Mouse (Mus musculus): ENCODE data around the gene Olfr1183. TPM values are rescaled to one million over a fixed set of nuclear protein-coding genes. Genes with fewer than 3 reads are reported as not detected.
"Not testable (repeated sequence)": the region's sequence is repeated elsewhere in the genome, so short reads cannot be mapped to it uniquely, and the experiment has no call there.

The Olfr1183 gene
- polyA plus RNA-seq (2017; shearing (Covaris generic)) = not detected

DNA sequence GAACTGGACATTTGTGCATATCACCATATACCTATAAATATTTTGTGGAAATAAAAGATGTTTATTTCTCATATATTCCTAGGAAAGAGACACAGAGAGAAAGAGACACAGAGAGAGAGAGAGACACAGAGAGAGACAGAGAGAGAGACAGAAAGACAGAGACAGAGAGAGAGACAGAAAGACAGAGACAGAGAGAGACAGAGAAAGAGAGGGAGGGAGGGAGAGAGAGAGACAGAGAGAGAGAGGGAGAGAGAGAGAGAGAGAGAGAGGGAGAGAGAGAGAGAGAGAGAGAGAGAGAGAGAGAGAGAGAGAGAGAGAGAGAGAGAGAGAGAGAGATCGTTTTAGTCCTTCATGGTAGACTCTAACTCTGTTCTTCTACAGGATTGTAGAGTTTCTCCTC, at the start of gene Olfr1183:
Gene Olfr1183 (plus strand): TSS at position 301 of the 400 bp plus-strand sequence.
- ATAC-seq = not testable (repeated sequence)

DNA sequence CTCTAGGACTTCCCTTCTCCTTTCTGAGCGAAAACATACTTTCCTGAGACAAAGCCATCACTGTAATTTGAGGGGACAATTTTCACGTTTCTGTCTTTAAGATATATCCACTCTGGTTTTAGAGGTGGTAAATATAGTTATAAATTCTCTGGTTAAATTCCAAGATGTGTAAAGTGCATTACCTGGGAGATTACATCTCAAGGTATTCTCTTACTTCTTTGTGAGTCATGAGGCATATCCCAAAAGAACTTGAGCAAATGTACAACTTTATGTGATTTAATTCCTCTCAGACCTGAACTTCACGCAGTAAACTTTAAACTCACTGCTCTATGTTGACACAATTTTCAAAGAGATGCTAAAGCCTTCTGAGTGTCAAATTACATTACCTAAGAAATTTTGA, 48.3 kb upstream of the Olfr1183 start, which contains the start of gene Olfr1179:
Gene Olfr1179 (minus strand): TSS at position 101 of the 400 bp plus-strand sequence.
- ATAC-seq = no peak

DNA sequence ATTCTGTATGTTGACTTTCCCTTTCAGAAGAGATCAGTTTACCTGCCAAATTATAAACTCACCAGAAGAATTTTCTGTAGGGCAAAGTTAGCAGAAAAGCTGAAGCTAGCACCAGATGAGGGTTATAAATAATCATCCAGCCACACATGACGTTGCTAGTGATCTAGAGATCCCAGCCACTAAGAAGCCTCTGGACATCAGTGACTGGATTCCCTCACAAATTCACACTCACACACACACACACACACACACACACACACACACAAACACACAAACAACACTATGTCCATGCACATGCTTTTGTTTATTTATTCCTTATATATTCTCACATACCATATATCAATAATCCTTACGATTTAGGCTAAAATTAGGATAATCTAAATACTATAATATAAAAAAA, 35.6 kb upstream of the Olfr1183 start, which contains the start of gene Olfr1180:
Gene Olfr1180 (minus strand): TSS at position 101 of the 400 bp plus-strand sequence.
- no peak for ATAC-seq

DNA sequence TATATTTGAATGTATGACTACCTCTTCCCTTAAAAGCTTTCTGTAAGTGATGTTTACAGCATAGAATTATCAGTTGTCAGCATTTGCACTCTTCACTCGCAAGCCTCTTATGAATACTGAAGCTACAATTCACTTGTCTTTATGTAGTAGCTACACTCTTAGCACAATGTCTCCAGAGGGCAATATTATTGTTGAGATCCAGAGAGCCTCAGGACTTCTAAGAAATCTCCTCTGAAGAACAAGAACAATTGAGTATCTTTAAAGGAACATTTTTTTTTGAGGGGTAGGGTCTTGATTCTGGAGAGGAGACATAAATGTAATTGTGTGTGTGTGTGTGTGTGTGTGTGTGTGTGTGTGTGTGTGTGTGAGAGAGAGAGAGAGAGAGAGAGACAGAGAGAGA, 28.6 kb upstream of the Olfr1183 start, which contains the start of gene Olfr1181:
Gene Olfr1181 (minus strand): TSS at position 101 of the 400 bp plus-strand sequence.
- no peak for ATAC-seq

DNA sequence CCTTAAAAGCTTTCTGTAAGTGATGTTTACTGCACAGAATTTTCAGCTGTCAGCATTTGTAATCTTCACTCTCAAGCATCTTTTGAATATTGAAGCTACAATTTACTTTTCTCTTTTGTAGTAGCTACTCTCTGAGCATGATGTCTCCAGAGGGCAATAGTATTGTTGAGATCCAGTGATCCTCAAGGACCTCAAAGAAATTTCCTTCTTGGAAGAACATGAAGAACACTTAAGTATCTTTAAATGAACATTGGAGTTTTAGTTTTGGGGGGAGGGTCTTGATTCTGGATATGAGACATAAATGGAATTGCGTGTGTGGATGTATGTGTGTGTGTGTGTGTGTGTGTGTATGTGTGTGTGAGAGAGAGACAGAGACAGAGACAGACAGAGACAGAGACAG, 5.6 kb upstream of the Olfr1183 start, which contains the start of gene Gm13757:
Gene Gm13757 (minus strand): TSS at position 101 of the 400 bp plus-strand sequence.
- no peak for ATAC-seq

DNA sequence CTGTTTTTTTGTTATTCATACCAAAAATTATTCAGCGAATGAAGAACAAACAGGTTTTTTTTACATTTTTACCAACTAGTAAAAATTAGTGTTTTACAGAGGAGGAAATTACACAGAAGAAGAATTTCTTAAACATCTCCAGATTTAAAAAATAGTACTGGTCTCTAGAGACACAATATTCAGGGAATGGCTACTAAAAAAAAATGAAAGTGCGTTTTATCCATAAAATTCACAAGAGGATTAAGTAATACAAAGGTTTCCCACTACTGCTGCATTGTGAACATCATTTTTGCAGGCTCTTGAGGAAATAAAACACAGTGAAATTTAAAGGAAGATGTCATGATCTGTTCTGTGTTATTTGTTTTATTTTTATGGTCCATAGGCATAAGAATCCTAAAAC, 28.6 kb downstream of the Olfr1183 start, which contains the start of gene Olfr1184:
Gene Olfr1184 (plus strand): TSS at position 301 of the 400 bp plus-strand sequence.
- ATAC-seq = no peak

DNA sequence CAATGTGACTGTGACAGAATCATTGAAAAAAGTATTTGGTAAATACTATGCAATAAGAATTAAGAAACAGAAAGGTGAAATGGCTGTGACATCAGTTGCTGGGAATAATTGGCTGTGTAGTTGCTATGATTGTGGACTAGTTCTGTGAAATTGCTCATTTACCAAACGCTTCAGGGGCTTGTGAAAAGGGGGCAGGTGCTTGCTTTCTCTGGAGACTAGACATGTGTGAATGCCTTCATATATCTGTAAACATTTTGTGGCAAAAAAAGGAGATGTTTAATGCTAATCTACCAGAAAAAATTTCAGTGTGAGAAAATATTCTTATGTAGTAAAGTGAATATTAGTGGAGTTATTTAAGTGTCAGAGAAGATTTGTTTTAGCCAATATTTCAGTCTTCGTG, 38.4 kb downstream of the Olfr1183 start, which contains the start of gene Olfr1185-ps1:
Gene Olfr1185-ps1 (plus strand): TSS at position 301 of the 400 bp plus-strand sequence.
- no peak for ATAC-seq

DNA sequence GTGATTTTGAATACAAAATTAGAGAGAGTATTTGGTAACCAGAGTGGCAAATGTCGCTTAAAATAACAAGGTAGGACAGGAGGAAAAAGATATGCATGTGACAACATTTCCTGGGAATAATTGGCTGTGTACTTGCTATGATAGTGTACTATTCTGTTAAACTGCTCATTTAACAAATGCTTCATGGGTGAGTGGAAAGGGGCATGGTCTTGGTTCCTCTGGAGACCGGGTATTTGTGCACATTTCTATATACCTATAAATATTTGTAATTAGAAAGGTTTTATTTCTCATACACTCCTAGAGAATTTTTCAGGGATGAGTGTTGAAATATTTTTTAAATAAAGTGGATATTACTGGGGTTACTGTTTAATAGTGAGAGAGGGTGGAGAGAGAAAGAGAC, 63.6 kb downstream of the Olfr1183 start, which contains the start of gene Olfr1186:
Gene Olfr1186 (plus strand): TSS at position 301 of the 400 bp plus-strand sequence.
- no peak for ATAC-seq

Other genes starting within 250 kb of the Olfr1183 start
- under 1 TPM in 1 of 2 experiments, not detected in 1; 0.12 TPM for gene Olfr1170, start 226.5 kb upstream of the Olfr1183 start, polyA plus RNA-seq (2017; shearing (Covaris generic))
- gene Olfr1173, start 175.0 kb upstream of the Olfr1183 start, polyA plus RNA-seq (2017; shearing (Covaris generic)) = under 1 TPM in 1 of 2 experiments, not detected in 1; 0.11 TPM
- not detected for gene Olfr1174-ps, start 139.7 kb upstream of the Olfr1183 start, polyA plus RNA-seq (2017; shearing (Covaris generic))
- under 1 TPM in 1 of 2 experiments, not detected in 1; 0.20 TPM for gene Olfr1175-ps, start 127.7 kb upstream of the Olfr1183 start, polyA plus RNA-seq (2017; shearing (Covaris generic))
- not detected for gene Olfr1176, start 118.1 kb upstream of the Olfr1183 start, polyA plus RNA-seq (2017; shearing (Covaris generic))
- not detected for gene Olfr1177-ps, start 108.4 kb upstream of the Olfr1183 start, polyA plus RNA-seq (2017; shearing (Covaris generic))
- not detected for gene Olfr1178, start 67.8 kb upstream of the Olfr1183 start, polyA plus RNA-seq (2017; shearing (Covaris generic))
- not detected for gene Olfr1179, start 48.4 kb upstream of the Olfr1183 start, polyA plus RNA-seq (2017; shearing (Covaris generic))
- not detected for gene Olfr1180, start 35.7 kb upstream of the Olfr1183 start, polyA plus RNA-seq (2017; shearing (Covaris generic))
- not detected for gene Olfr1181, start 28.7 kb upstream of the Olfr1183 start, polyA plus RNA-seq (2017; shearing (Covaris generic))
- under 1 TPM in 1 of 2 experiments, not detected in 1; 0.21 TPM for gene Gm13757, start 5.7 kb upstream of the Olfr1183 start, polyA plus RNA-seq (2017; shearing (Covaris generic))
- not detected for gene Olfr1184, start 28.7 kb downstream of the Olfr1183 start, polyA plus RNA-seq (2017; shearing (Covaris generic))
- under 1 TPM in 1 of 2 experiments, not detected in 1; 0.16 TPM for gene Olfr1185-ps1, start 38.5 kb downstream of the Olfr1183 start, polyA plus RNA-seq (2017; shearing (Covaris generic))
- not detected for gene Olfr1186, start 63.7 kb downstream of the Olfr1183 start, polyA plus RNA-seq (2017; shearing (Covaris generic))
- not detected for gene Olfr1188, start 102.1 kb downstream of the Olfr1183 start, polyA plus RNA-seq (2017; shearing (Covaris generic))
- gene Olfr1189, start 131.6 kb downstream of the Olfr1183 start, polyA plus RNA-seq (2017; shearing (Covaris generic)) = not detected
- gene Olfr1191-ps1, start 185.7 kb downstream of the Olfr1183 start, polyA plus RNA-seq (2017; shearing (Covaris generic)) = not detected
- gene Olfr1192-ps1, start 193.6 kb downstream of the Olfr1183 start, polyA plus RNA-seq (2017; shearing (Covaris generic)) = not detected
- gene Olfr1193, start 220.8 kb downstream of the Olfr1183 start, polyA plus RNA-seq (2017; shearing (Covaris generic)) = not detected
- under 1 TPM in 1 of 2 experiments, not detected in 1; 0.17 TPM for gene Olfr1195, start 234.3 kb downstream of the Olfr1183 start, polyA plus RNA-seq (2017; shearing (Covaris generic))
- gene Olfr1196, start 249.7 kb downstream of the Olfr1183 start, polyA plus RNA-seq (2017; shearing (Covaris generic)) = not detected

All from activated CD4-positive, CD25-positive, alpha-beta regulatory T cell, adult 4 months (primary cell).